Mouse (Mus musculus) CD4-positive helper T cell, adult 2 months (primary cell): Measurements from ENCODE around the gene C5ar2.
"Not testable (repeated sequence)": the region's sequence is repeated elsewhere in the genome, so short reads cannot be mapped to it uniquely, and the experiment has no call there.

Experiments used
- DNase-seq: peaks from one replicate; pipeline ENCODE4 v3.0.0-alpha.2; 2012; ENCODE audit warnings: low read depth, missing footprints, low spot score

Gene C5ar2

GRCm38 (mm10) chr7:16244067-16244466 lies at the start of gene C5ar2:
Gene C5ar2, minus strand, starts transcription at chr7:16244154.
- DNase-seq = no peak

- DNase-seq = no peak
Measured at GRCm38 (mm10) chr7:16287791-16288190, 43.8 kb upstream of the C5ar2 start.

- DNase-seq = no peak
Measured at GRCm38 (mm10) chr7:16287016-16287415, 43.1 kb upstream of the C5ar2 start.

- peak; percentile 97 for DNase-seq
Measured at GRCm38 (mm10) chr7:16286026-16286961, 42.3 kb upstream of the C5ar2 start, which contains the start of gene Ccdc9. Gene Ccdc9, minus strand, starts transcription at chr7:16286795.

GRCm38 (mm10) chr7:16285450-16286025 lies 41.6 kb upstream of the C5ar2 start:
- DNase-seq = peak; percentile 73

- DNase-seq = no peak
Measured at GRCm38 (mm10) chr7:16284904-16285303, 41.0 kb upstream of the C5ar2 start.

GRCm38 (mm10) chr7:16284001-16284400 lies 40.0 kb upstream of the C5ar2 start:
- DNase-seq = no peak

GRCm38 (mm10) chr7:16282334-16282733 lies 38.4 kb upstream of the C5ar2 start:
- no peak for DNase-seq

- DNase-seq = no peak
Measured at GRCm38 (mm10) chr7:16280721-16281120, 36.8 kb upstream of the C5ar2 start.

- DNase-seq = no peak
Measured at GRCm38 (mm10) chr7:16274922-16275890, 31.3 kb upstream of the C5ar2 start.

GRCm38 (mm10) chr7:16273766-16274140 lies 29.8 kb upstream of the C5ar2 start:
- DNase-seq = peak; percentile 93

GRCm38 (mm10) chr7:16273081-16273765 lies 29.3 kb upstream of the C5ar2 start, which contains the start of gene Inafm1:
Gene Inafm1, minus strand, starts transcription at chr7:16273617.
- peak; percentile 95 for DNase-seq

GRCm38 (mm10) chr7:16272681-16273080 lies 28.7 kb upstream of the C5ar2 start:
- DNase-seq = peak; percentile 86

- no peak for DNase-seq
Measured at GRCm38 (mm10) chr7:16271139-16271538, 27.2 kb upstream of the C5ar2 start.

- not testable (repeated sequence) for DNase-seq
Measured at GRCm38 (mm10) chr7:16266593-16266992, 22.6 kb upstream of the C5ar2 start.

- DNase-seq = no peak
Measured at GRCm38 (mm10) chr7:16265856-16266255, 21.9 kb upstream of the C5ar2 start.

GRCm38 (mm10) chr7:16263843-16264242 lies 19.9 kb upstream of the C5ar2 start:
- no peak for DNase-seq

GRCm38 (mm10) chr7:16263015-16263787 lies 19.2 kb upstream of the C5ar2 start:
- peak; percentile 86 for DNase-seq

- DNase-seq = no peak
Measured at GRCm38 (mm10) chr7:16261097-16261496, 17.1 kb upstream of the C5ar2 start.

- no peak for DNase-seq
Measured at GRCm38 (mm10) chr7:16259110-16259590, 15.2 kb upstream of the C5ar2 start, which contains the start of gene C5ar1. Gene C5ar1, minus strand, starts transcription at chr7:16259540.
